Mouse (Mus musculus): ENCODE results near the gene Rora. TPM values are rescaled to one million over a fixed set of nuclear protein-coding genes. Genes with fewer than 3 reads are reported as not detected.

The Rora gene
- polyA plus RNA-seq, 1 experiment: 11.7 TPM

- TF ChIP-seq CTCF (IDR thresholded peaks at IDR 0.05; ENCODE audit: borderline replicate concordance, extremely low read depth, insufficient read depth, insufficient read length) (no peak), POLR2A (IDR thresholded peaks at IDR 0.05; ENCODE audit: borderline replicate concordance, extremely low read depth, insufficient read depth, insufficient read length, poor library complexity, severe bottlenecking) (no peak)
- DNase-seq (ENCODE audit: low read depth): peak; percentile 59
Observed at GRCm38 (mm10) chr9:69372871-69373270, 719.3 kb downstream of the Rora start.

- TF ChIP-seq CTCF (IDR thresholded peaks at IDR 0.05; ENCODE audit: borderline replicate concordance, extremely low read depth, insufficient read depth, insufficient read length) (no peak), POLR2A (IDR thresholded peaks at IDR 0.05; ENCODE audit: borderline replicate concordance, extremely low read depth, insufficient read depth, insufficient read length, poor library complexity, severe bottlenecking) (no peak)
- DNase-seq (ENCODE audit: low read depth): no peak
Observed at GRCm38 (mm10) chr9:69376982-69377653, 723.5 kb downstream of the Rora start.

- no peak for DNase-seq (ENCODE audit: low read depth)
- TF ChIP-seq POLR2A (IDR thresholded peaks at IDR 0.05; ENCODE audit: borderline replicate concordance, extremely low read depth, insufficient read depth, insufficient read length, poor library complexity, severe bottlenecking) (no peak), CTCF (IDR thresholded peaks at IDR 0.05; ENCODE audit: borderline replicate concordance, extremely low read depth, insufficient read depth, insufficient read length) (no peak)
Observed at GRCm38 (mm10) chr9:69377654-69378045, 724.1 kb downstream of the Rora start.

- TF ChIP-seq POLR2A (IDR thresholded peaks at IDR 0.05; ENCODE audit: borderline replicate concordance, extremely low read depth, insufficient read depth, insufficient read length, poor library complexity, severe bottlenecking) (no peak), CTCF (IDR thresholded peaks at IDR 0.05; ENCODE audit: borderline replicate concordance, extremely low read depth, insufficient read depth, insufficient read length) (no peak)
- DNase-seq (ENCODE audit: low read depth): no peak
Observed at GRCm38 (mm10) chr9:69380546-69380945, 727.0 kb downstream of the Rora start.

- no peak for DNase-seq (ENCODE audit: low read depth)
- TF ChIP-seq POLR2A (IDR thresholded peaks at IDR 0.05; ENCODE audit: borderline replicate concordance, extremely low read depth, insufficient read depth, insufficient read length, poor library complexity, severe bottlenecking): no peak
- TF ChIP-seq CTCF (IDR thresholded peaks at IDR 0.05; ENCODE audit: borderline replicate concordance, extremely low read depth, insufficient read depth, insufficient read length): no peak
Observed at GRCm38 (mm10) chr9:69381741-69382140, 728.2 kb downstream of the Rora start.

GRCm38 (mm10) chr9:69384475-69384874, 730.9 kb downstream of the Rora start:
- DNase-seq (ENCODE audit: low read depth): no peak
- TF ChIP-seq CTCF (IDR thresholded peaks at IDR 0.05; ENCODE audit: borderline replicate concordance, extremely low read depth, insufficient read depth, insufficient read length) (no peak), POLR2A (IDR thresholded peaks at IDR 0.05; ENCODE audit: borderline replicate concordance, extremely low read depth, insufficient read depth, insufficient read length, poor library complexity, severe bottlenecking) (no peak)

- no peak for TF ChIP-seq CTCF (IDR thresholded peaks at IDR 0.05; ENCODE audit: borderline replicate concordance, extremely low read depth, insufficient read depth, insufficient read length)
- no peak for TF ChIP-seq POLR2A (IDR thresholded peaks at IDR 0.05; ENCODE audit: borderline replicate concordance, extremely low read depth, insufficient read depth, insufficient read length, poor library complexity, severe bottlenecking)
- no peak for DNase-seq (ENCODE audit: low read depth)
Observed at GRCm38 (mm10) chr9:69384905-69385304, 731.3 kb downstream of the Rora start.

- no peak for DNase-seq (ENCODE audit: low read depth)
- TF ChIP-seq POLR2A (IDR thresholded peaks at IDR 0.05; ENCODE audit: borderline replicate concordance, extremely low read depth, insufficient read depth, insufficient read length, poor library complexity, severe bottlenecking) (no peak), CTCF (IDR thresholded peaks at IDR 0.05; ENCODE audit: borderline replicate concordance, extremely low read depth, insufficient read depth, insufficient read length) (no peak)
Observed at GRCm38 (mm10) chr9:69387296-69387695, 733.7 kb downstream of the Rora start.

- DNase-seq (ENCODE audit: low read depth): no peak
- TF ChIP-seq POLR2A (IDR thresholded peaks at IDR 0.05; ENCODE audit: borderline replicate concordance, extremely low read depth, insufficient read depth, insufficient read length, poor library complexity, severe bottlenecking) (no peak), CTCF (IDR thresholded peaks at IDR 0.05; ENCODE audit: borderline replicate concordance, extremely low read depth, insufficient read depth, insufficient read length) (no peak)
Observed at GRCm38 (mm10) chr9:69390631-69391030, 737.0 kb downstream of the Rora start.

- TF ChIP-seq POLR2A (IDR thresholded peaks at IDR 0.05; ENCODE audit: borderline replicate concordance, extremely low read depth, insufficient read depth, insufficient read length, poor library complexity, severe bottlenecking) (no peak), CTCF (IDR thresholded peaks at IDR 0.05; ENCODE audit: borderline replicate concordance, extremely low read depth, insufficient read depth, insufficient read length) (no peak)
- DNase-seq (ENCODE audit: low read depth): no peak
Observed at GRCm38 (mm10) chr9:69394234-69394633, 740.6 kb downstream of the Rora start.

- no peak for DNase-seq (ENCODE audit: low read depth)
- no peak for TF ChIP-seq POLR2A (IDR thresholded peaks at IDR 0.05; ENCODE audit: borderline replicate concordance, extremely low read depth, insufficient read depth, insufficient read length, poor library complexity, severe bottlenecking)
- no peak for TF ChIP-seq CTCF (IDR thresholded peaks at IDR 0.05; ENCODE audit: borderline replicate concordance, extremely low read depth, insufficient read depth, insufficient read length)
Observed at GRCm38 (mm10) chr9:69397432-69397759, 743.8 kb downstream of the Rora start.

- peak; percentile 92 for DNase-seq (ENCODE audit: low read depth)
- TF ChIP-seq CTCF (IDR thresholded peaks at IDR 0.05; ENCODE audit: borderline replicate concordance, extremely low read depth, insufficient read depth, insufficient read length): no peak
- peak; percentile 50; the same call in 1 of the 2 replicates for TF ChIP-seq POLR2A (IDR thresholded peaks at IDR 0.05; ENCODE audit: borderline replicate concordance, extremely low read depth, insufficient read depth, insufficient read length, poor library complexity, severe bottlenecking)
Observed at GRCm38 (mm10) chr9:69397760-69398452, 744.3 kb downstream of the Rora start, which contains the start of gene Ice2. TSS of gene Ice2 (plus strand) at chr9:69397906.

Data from brain, embryonic 14.5 days (tissue).